Mouse (Mus musculus): ENCODE results near the gene Cyld.
"Not testable (repeated sequence)": the region's sequence is repeated elsewhere in the genome, so short reads cannot be mapped to it uniquely, and the experiment has no call there.

Gene Cyld

GRCm38 (mm10) chr8:88696721-88697641 is at the start of gene Cyld:
Gene Cyld, plus strand, starts transcription at chr8:88697028.
- in situ Hi-C loops (cut with MboI; ENCODE audit: low sequenced_read_pairs), result no loop called here

GRCm38 (mm10) chr8:88648322-88648721 is 48.5 kb upstream of the Cyld start:
- in situ Hi-C loops (cut with MboI; ENCODE audit: low sequenced_read_pairs), result no loop called here

- in situ Hi-C loops (cut with MboI; ENCODE audit: low sequenced_read_pairs), result no loop called here
Measured at GRCm38 (mm10) chr8:88650016-88650708, 46.7 kb upstream of the Cyld start.

GRCm38 (mm10) chr8:88651122-88651521 is 45.7 kb upstream of the Cyld start:
- in situ Hi-C loops (cut with MboI; ENCODE audit: low sequenced_read_pairs), result not testable (repeated sequence)

GRCm38 (mm10) chr8:88655334-88655733 is 41.5 kb upstream of the Cyld start:
- in situ Hi-C loops (cut with MboI; ENCODE audit: low sequenced_read_pairs), result no loop called here

GRCm38 (mm10) chr8:88659873-88660272 is 37.0 kb upstream of the Cyld start:
- in situ Hi-C loops (cut with MboI; ENCODE audit: low sequenced_read_pairs), result no loop called here

GRCm38 (mm10) chr8:88662401-88662821 is 34.4 kb upstream of the Cyld start:
- in situ Hi-C loops (cut with MboI; ENCODE audit: low sequenced_read_pairs), result no loop called here

- in situ Hi-C loops (cut with MboI; ENCODE audit: low sequenced_read_pairs), result no loop called here
Measured at GRCm38 (mm10) chr8:88664121-88664520, 32.7 kb upstream of the Cyld start.

- in situ Hi-C loops (cut with MboI; ENCODE audit: low sequenced_read_pairs), result no loop called here
Measured at GRCm38 (mm10) chr8:88664947-88665346, 31.9 kb upstream of the Cyld start.

GRCm38 (mm10) chr8:88666435-88666834 is 30.4 kb upstream of the Cyld start:
- in situ Hi-C loops (cut with MboI; ENCODE audit: low sequenced_read_pairs), result no loop called here

GRCm38 (mm10) chr8:88668400-88669086 is 28.3 kb upstream of the Cyld start:
- in situ Hi-C loops (cut with MboI; ENCODE audit: low sequenced_read_pairs), result no loop called here

- in situ Hi-C loops (cut with MboI; ENCODE audit: low sequenced_read_pairs), result no loop called here
Measured at GRCm38 (mm10) chr8:88670782-88671181, 26.0 kb upstream of the Cyld start.

- in situ Hi-C loops (cut with MboI; ENCODE audit: low sequenced_read_pairs), result no loop called here
Measured at GRCm38 (mm10) chr8:88671575-88671974, 25.3 kb upstream of the Cyld start.

- in situ Hi-C loops (cut with MboI; ENCODE audit: low sequenced_read_pairs), result no loop called here
Measured at GRCm38 (mm10) chr8:88673859-88674258, 23.0 kb upstream of the Cyld start.

GRCm38 (mm10) chr8:88675372-88676165 is 21.3 kb upstream of the Cyld start:
- in situ Hi-C loops (cut with MboI; ENCODE audit: low sequenced_read_pairs), result no loop called here

GRCm38 (mm10) chr8:88677071-88677470 is 19.8 kb upstream of the Cyld start:
- in situ Hi-C loops (cut with MboI; ENCODE audit: low sequenced_read_pairs), result no loop called here

GRCm38 (mm10) chr8:88680566-88680965 is 16.3 kb upstream of the Cyld start:
- in situ Hi-C loops (cut with MboI; ENCODE audit: low sequenced_read_pairs), result no loop called here

- in situ Hi-C loops (cut with MboI; ENCODE audit: low sequenced_read_pairs), result no loop called here
Measured at GRCm38 (mm10) chr8:88681046-88681445, 15.8 kb upstream of the Cyld start.

GRCm38 (mm10) chr8:88683656-88684289 is 13.1 kb upstream of the Cyld start:
- in situ Hi-C loops (cut with MboI; ENCODE audit: low sequenced_read_pairs), result no loop called here
